ENCODE assay signal across 31 mouse cellular contexts in genomic region chr17:65615678-65616077, GRCm38 (mm10). TPM values are rescaled to one million over a fixed set of nuclear protein-coding genes. Genes with fewer than 3 reads are reported as not detected.
DNase-seq lines count a peak whose midpoint lies in the region; ATAC-seq and TF ChIP-seq lines count a peak whose summit lies in the region.
"Had no signal": no experiment of that assay in that cellular context is flagged by ENCODE, and none has a peak within 500 bp of the region (broad histone marks: within the 10 kb centered on the region; RNA-seq: fewer than 3 reads in every experiment).

No protein-coding gene starts in this region.

- no peak overlapping the region for H3K4me3 ChIP-seq in heart, embryonic 11.5 days (ENCODE audit: low read depth, low read length)
- H3K4me3 ChIP-seq in small intestine, adult 2 months (ENCODE audit: low read depth, low read length): no peak overlapping the region
- H3K4me3 ChIP-seq: erythroblast, embryonic 14.5 days; hindbrain, embryonic 10.5 days; lung, embryonic 15.5 days; megakaryocyte, embryonic 14.5 days; midbrain, embryonic 12.5 days; stomach, embryonic 15.5 days had no signal

- no peaks in the 10 kb centered on the region for H3K27me3 ChIP-seq in heart, embryonic 11.5 days (ENCODE audit: control insufficient read depth, insufficient read depth, low read length)
- H3K27me3 ChIP-seq in small intestine, adult 2 months (ENCODE audit: control insufficient read depth, insufficient read depth, low read length): no peaks in the 10 kb centered on the region
- H3K27me3 ChIP-seq: lung, embryonic 15.5 days; megakaryocyte, embryonic 14.5 days; midbrain, embryonic 12.5 days; stomach, embryonic 15.5 days had no signal

- H3K4me1 ChIP-seq in heart, embryonic 11.5 days (ENCODE audit: control insufficient read depth, insufficient read depth, low read length): peaks cover 7% of the 10 kb centered on the region; the same call in 1 of the 2 replicates
- peaks cover 19% of the 10 kb centered on the region; the same call in 1 of the 2 replicates for H3K4me1 ChIP-seq in small intestine, adult 2 months (ENCODE audit: control insufficient read depth, insufficient read depth, insufficient read length, low read length)

- no peaks in the 10 kb centered on the region for H3K36me3 ChIP-seq in heart, embryonic 11.5 days (ENCODE audit: control insufficient read depth, insufficient read depth, low read length)
- H3K36me3 ChIP-seq in small intestine, adult 2 months (ENCODE audit: control insufficient read depth, insufficient read depth, low read length): no peaks in the 10 kb centered on the region
- H3K36me3 ChIP-seq: G1E; hindbrain, embryonic 10.5 days; lung, embryonic 15.5 days; midbrain, embryonic 12.5 days; stomach, embryonic 15.5 days had no signal

- no peak for ATAC-seq in heart, embryonic 11.5 days (replicated peaks; ENCODE audit: insufficient number of reproducible peaks, low FRiP score, low TSS enrichment)
- ATAC-seq: forebrain, embryonic 16.5 days; hindbrain, postnatal 0 days had no signal

- no peak overlapping the region for H3K9ac ChIP-seq in heart, embryonic 11.5 days (ENCODE audit: low read depth, low read length)
- H3K9ac ChIP-seq: lung, embryonic 15.5 days; midbrain, embryonic 12.5 days; stomach, embryonic 15.5 days had no signal

- no peaks in the 10 kb centered on the region for H3K9me3 ChIP-seq in heart, embryonic 11.5 days (replicated peaks; ENCODE audit: control insufficient read depth, low read length)
- H3K9me3 ChIP-seq: G1E; hindbrain, embryonic 10.5 days; lung, embryonic 15.5 days; megakaryocyte, embryonic 14.5 days; midbrain, embryonic 12.5 days; stomach, embryonic 15.5 days had no signal

- TF ChIP-seq CTCF in small intestine, adult 2 months (IDR thresholded peaks at IDR 0.05; ENCODE audit: extremely low read depth, insufficient read length, insufficient replicate concordance, low read depth, low read length): no peak

- DNase-seq in heart, adult 11 months: peak; percentile 76
- DNase-seq in thymus, postnatal 0 days (ENCODE audit: low spot score): peak; percentile 33
- DNase-seq in thymus, postnatal 36 days: no peak
- DNase-seq in lung, postnatal 10 days: no peak
- no peak for DNase-seq in spleen, postnatal 14 days (ENCODE audit: low spot score in 2 of 2)
- DNase-seq: adrenal gland, postnatal 14 days; cerebellum, adult 18-20 months; cerebellum, postnatal 10 days; heart, postnatal 14 days; kidney, adult 11 months; kidney, postnatal 25 days; lung, postnatal 4 days; right cerebral cortex, postnatal 25 days; thymus, postnatal 25 days had no signal

- no peak overlapping the region for H3K27ac ChIP-seq in heart, embryonic 11.5 days (ENCODE audit: low read depth, low read length)
- H3K27ac ChIP-seq in small intestine, adult 2 months (ENCODE audit: insufficient read depth, low read depth, low read length): 0 out of 2 replicates have a peak overlapping the region, but pooled peaks have one; percentile 15
- H3K27ac ChIP-seq: hindbrain, embryonic 10.5 days; hindbrain, postnatal 0 days; lung, embryonic 15.5 days; midbrain, embryonic 12.5 days; stomach, embryonic 15.5 days had no signal

- TF ChIP-seq POLR2A in small intestine, adult 2 months (IDR thresholded peaks at IDR 0.05; ENCODE audit: low read depth, low read length): no peak

- no peak overlapping the region for H3K4me2 ChIP-seq in heart, embryonic 11.5 days
- H3K4me2 ChIP-seq: lung, embryonic 15.5 days; midbrain, embryonic 12.5 days; stomach, embryonic 15.5 days had no signal

- WGBS in heart, embryonic 11.5 days (ENCODE audit: insufficient replicate concordance): 39% methylated on average over 3 of the region's 3 CpGs
- WGBS in small intestine, adult 2 months: 72% methylated on average over 3 of the region's 3 CpGs

RNA-seq across cellular contexts. Expression of gene Vapa, which starts 2.3 kb away (rescaled TPM):
- polyA plus RNA-seq in heart, embryonic 11.5 days (2014; fragmentation: Nextera tagmentation; extraction: Ambion mirVana): 172 and 173 TPM in 2 replicates
- 199 and 209 TPM in 2 replicates for polyA plus RNA-seq in thymus, postnatal 0 days (2015; fragmentation: Nextera tagmentation; extraction: Ambion mirVana)
- polyA plus RNA-seq in small intestine, adult 2 months (2012; rRNA removed): 76.0 and 96.0 TPM in 2 replicates

RNA-seq across cellular contexts. Expression of gene Txndc2, which starts 26.3 kb away (rescaled TPM):
- polyA plus RNA-seq in heart, embryonic 11.5 days (2014; fragmentation: Nextera tagmentation; extraction: Ambion mirVana): not detected in 2 replicates
- polyA plus RNA-seq in thymus, postnatal 0 days (2015; fragmentation: Nextera tagmentation; extraction: Ambion mirVana): 0.12 and 0.22 TPM in 2 replicates
- polyA plus RNA-seq in small intestine, adult 2 months (2012; rRNA removed): not detected in 2 replicates
- polyA plus RNA-seq: embryonic facial prominence, embryonic 14.5 days; erythroblast, embryonic 14.5 days; G1E; heart, embryonic 14.5 days; kidney, embryonic 14.5 days; limb, embryonic 11.5 days; liver, adult 2 months; liver, embryonic 16.5 days; lung, embryonic 15.5 days; stomach, embryonic 15.5 days had no signal

Comparison
In these comparisons a context has a peak if more than half of its experiments do, and no peak if none do; other contexts are left out.
1. DNase-seq: peak in heart, adult 11 months (single experiment) and thymus, postnatal 0 days (single experiment); none in thymus, postnatal 36 days (0 of 2), lung, postnatal 10 days (single experiment) and spleen, postnatal 14 days (0 of 2).